8 mouse cellular contexts compared by ENCODE assay signal in the genomic region with DNA sequence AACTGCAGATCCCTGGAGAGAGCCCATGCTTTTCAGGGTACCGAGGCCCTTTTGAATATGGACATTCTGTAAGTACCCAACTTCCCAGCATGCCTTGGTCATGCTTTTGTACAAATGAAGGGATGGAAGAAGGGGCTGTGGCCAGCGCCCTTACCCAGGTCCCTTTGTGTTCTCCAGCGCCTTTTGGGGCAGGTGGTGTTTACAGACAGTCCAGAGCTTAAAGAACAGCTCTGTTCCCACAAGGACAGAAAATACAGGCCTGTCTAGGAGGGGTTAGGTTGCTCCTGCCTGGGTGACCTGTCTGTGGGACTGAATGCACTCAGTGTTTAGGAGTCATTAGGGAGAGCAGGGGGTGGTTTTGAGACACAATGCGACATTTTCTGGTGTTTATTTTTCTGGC. TPM values are rescaled to one million over a fixed set of nuclear protein-coding genes. Genes with fewer than 3 reads are reported as not detected.
A peak's percentile ranks its signal among the peaks of the same experiment; 100 is the strongest.
DNase-seq lines count a peak whose midpoint lies in the region; ATAC-seq lines count a peak whose summit lies in the region.
"Had no signal": no experiment of that assay in that cellular context is flagged by ENCODE, and none has a peak within 500 bp of the region (broad histone marks: within the 10 kb centered on the region; RNA-seq: fewer than 3 reads in every experiment).

No protein-coding gene starts in this region.

- no peak for ATAC-seq in neural tube, embryonic 11.5 days (ENCODE audit: insufficient read depth, low FRiP score, low TSS enrichment)

- peaks cover 3% of the 10 kb centered on the region for H3K36me3 ChIP-seq in neural tube, embryonic 11.5 days (ENCODE audit: control insufficient read depth, insufficient read depth, low read length)
- H3K36me3 ChIP-seq in hindbrain, embryonic 10.5 days = peaks cover 31% of the 10 kb centered on the region
- peaks cover 38% of the 10 kb centered on the region for H3K36me3 ChIP-seq in midbrain, embryonic 10.5 days

- no peak overlapping the region for H3K4me3 ChIP-seq in neural tube, embryonic 11.5 days (ENCODE audit: low read depth, low read length)
- no peak overlapping the region for H3K4me3 ChIP-seq in hindbrain, embryonic 10.5 days
- peak overlapping the region; percentile 23; the same call in 1 of the 2 replicates for H3K4me3 ChIP-seq in midbrain, embryonic 10.5 days
- H3K4me3 ChIP-seq: liver, embryonic 15.5 days had no signal

- H3K27ac ChIP-seq in neural tube, embryonic 11.5 days (ENCODE audit: low read depth, low read length) = peak overlapping the region; percentile 72
- peak overlapping the region; percentile 99 for H3K27ac ChIP-seq in hindbrain, embryonic 10.5 days
- peak overlapping the region; percentile 74 for H3K27ac ChIP-seq in midbrain, embryonic 10.5 days (replicated peaks)
- H3K27ac ChIP-seq: liver, embryonic 15.5 days had no signal

- DNase-seq in neural tube, embryonic 11.5 days (ENCODE audit: low spot score) = no peak
- DNase-seq in neural tube, embryonic 10.5 days (ENCODE audit: extremely low spot score, low spot score) = no peak
- no peak for DNase-seq in hindbrain, embryonic 10.5 days (ENCODE audit: low spot score)
- DNase-seq in midbrain, embryonic 10.5 days (ENCODE audit: low spot score) = no peak
- no peak for DNase-seq in left cerebral cortex, postnatal 14 days (ENCODE audit: low spot score in 2 of 2)
- DNase-seq in left cerebral cortex, adult 8-10 months (ENCODE audit: low spot score in 2 of 2) = no peak
- no peak for DNase-seq in gastrocnemius, adult 18-20 months (ENCODE audit: low spot score)

- WGBS in neural tube, embryonic 11.5 days = 34% methylated on average over 4 of the region's 4 CpGs
- WGBS in hindbrain, embryonic 10.5 days = 28% methylated on average over 4 of the region's 4 CpGs
- 36% methylated on average over 4 of the region's 4 CpGs for WGBS in midbrain, embryonic 10.5 days

- no peaks in the 10 kb centered on the region; the same call in 1 of the 2 replicates for H3K9me3 ChIP-seq in neural tube, embryonic 11.5 days (ENCODE audit: control insufficient read depth, low read length)
- peaks cover 4% of the 10 kb centered on the region; the same call in 1 of the 2 replicates for H3K9me3 ChIP-seq in hindbrain, embryonic 10.5 days
- no peaks in the 10 kb centered on the region; the same call in 1 of the 2 replicates for H3K9me3 ChIP-seq in midbrain, embryonic 10.5 days (replicated peaks)
- H3K9me3 ChIP-seq: liver, embryonic 15.5 days had no signal

- no peaks in the 10 kb centered on the region for H3K27me3 ChIP-seq in neural tube, embryonic 11.5 days (ENCODE audit: control insufficient read depth, insufficient read depth, low read length)
- H3K27me3 ChIP-seq in hindbrain, embryonic 10.5 days (ENCODE audit: insufficient read depth, poor library complexity, severe bottlenecking) = no peaks in the 10 kb centered on the region
- H3K27me3 ChIP-seq in midbrain, embryonic 10.5 days (ENCODE audit: low read depth, poor library complexity, severe bottlenecking) = no peaks in the 10 kb centered on the region
- H3K27me3 ChIP-seq: liver, embryonic 15.5 days had no signal

- H3K4me2 ChIP-seq in neural tube, embryonic 11.5 days (ENCODE audit: low read depth) = peak overlapping the region; percentile 15; the same call in 1 of the 2 replicates
- H3K4me2 ChIP-seq: liver, embryonic 15.5 days had no signal

- 0 out of 2 replicates have a peak overlapping the region, but pooled peaks have one; percentile 18 for H3K9ac ChIP-seq in neural tube, embryonic 11.5 days (ENCODE audit: low read length)
- H3K9ac ChIP-seq: liver, embryonic 15.5 days had no signal

- peaks cover 42% of the 10 kb centered on the region for H3K4me1 ChIP-seq in neural tube, embryonic 11.5 days (ENCODE audit: control insufficient read depth, insufficient read depth, low read length)
- H3K4me1 ChIP-seq in hindbrain, embryonic 10.5 days (replicated peaks) = peaks cover 83% of the 10 kb centered on the region
- H3K4me1 ChIP-seq in midbrain, embryonic 10.5 days = peaks cover 77% of the 10 kb centered on the region

- intact Hi-C loops in left cerebral cortex, postnatal 14 days (cut with DNase I) = no loop called here

RNA-seq across cellular contexts. Expression of gene Prrc2b, which starts 6.4 kb away (rescaled TPM):
- polyA plus RNA-seq in neural tube, embryonic 11.5 days (2014; fragmentation: Nextera tagmentation; extraction: Ambion mirVana) = 73.9 and 81.1 TPM in 2 replicates
- polyA plus RNA-seq in hindbrain, embryonic 10.5 days (2016; fragmentation: Nextera tagmentation; extraction: Ambion mirVana) = 55.6 and 68.9 TPM in 2 replicates
- 41.5 and 57.6 TPM in 2 replicates for polyA plus RNA-seq in midbrain, embryonic 10.5 days (2016; fragmentation: Nextera tagmentation; extraction: Ambion mirVana)
- total RNA-seq in left cerebral cortex, postnatal 14 days (2021) = 100 to 1,000 TPM; 244 to 245 TPM
- total RNA-seq in left cerebral cortex, adult 8-10 months (2022) = 100 to 1,000 TPM; 248 to 277 (median 262) TPM
- 10 to 100 TPM; 78.4 to 79.7 TPM for total RNA-seq in gastrocnemius, adult 18-20 months (2021)
